Mouse (Mus musculus): ENCODE data around the gene Fabp3.

Gene Fabp3

DNA sequence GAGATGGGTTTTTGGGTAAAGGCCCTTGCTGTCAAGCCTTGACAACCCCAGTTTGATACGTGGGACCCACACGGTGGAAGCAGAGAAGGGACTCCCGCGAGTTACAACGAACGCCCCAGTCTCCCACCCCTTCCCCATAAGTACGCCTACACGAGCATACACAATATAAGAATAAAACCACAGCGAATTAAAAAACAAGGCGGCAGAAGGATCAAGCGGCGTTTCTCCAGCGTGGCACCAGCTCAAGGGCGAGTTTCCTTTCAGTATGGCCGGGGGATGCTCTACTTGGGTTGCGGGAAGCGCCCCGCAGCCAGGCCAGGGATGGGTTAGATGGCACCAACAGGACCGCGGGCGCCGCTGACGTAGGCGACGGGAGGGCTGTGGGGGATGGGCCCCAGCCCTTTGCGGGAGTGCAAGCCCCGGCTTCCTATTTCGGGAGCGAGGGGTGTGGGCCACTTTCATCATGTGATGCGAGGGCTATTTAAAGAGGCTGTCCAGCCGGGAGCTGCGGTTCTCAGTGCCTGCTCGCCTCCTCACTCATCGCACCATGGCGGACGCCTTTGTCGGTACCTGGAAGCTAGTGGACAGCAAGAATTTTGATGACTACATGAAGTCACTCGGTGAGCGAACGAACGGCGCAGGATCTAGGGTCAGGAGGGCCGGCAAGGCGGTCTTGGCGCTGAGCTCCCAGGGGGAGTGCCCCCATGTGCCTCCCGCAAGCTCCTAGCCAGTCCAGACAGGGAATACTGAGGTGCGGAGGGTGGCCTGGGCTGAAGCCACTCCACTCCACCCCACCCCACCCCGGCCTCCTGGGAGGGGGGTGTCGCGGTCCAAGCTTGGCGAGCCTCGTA lies at the start of gene Fabp3, which contains the start of gene Gm10570:
TSS of gene Fabp3 (plus strand) at position 365 of the 851 bp plus-strand sequence.
TSS of gene Gm10570 (minus strand) at position 444 of the 851 bp plus-strand sequence.
- peak; percentile 20 to 41 for DNase-seq

DNA sequence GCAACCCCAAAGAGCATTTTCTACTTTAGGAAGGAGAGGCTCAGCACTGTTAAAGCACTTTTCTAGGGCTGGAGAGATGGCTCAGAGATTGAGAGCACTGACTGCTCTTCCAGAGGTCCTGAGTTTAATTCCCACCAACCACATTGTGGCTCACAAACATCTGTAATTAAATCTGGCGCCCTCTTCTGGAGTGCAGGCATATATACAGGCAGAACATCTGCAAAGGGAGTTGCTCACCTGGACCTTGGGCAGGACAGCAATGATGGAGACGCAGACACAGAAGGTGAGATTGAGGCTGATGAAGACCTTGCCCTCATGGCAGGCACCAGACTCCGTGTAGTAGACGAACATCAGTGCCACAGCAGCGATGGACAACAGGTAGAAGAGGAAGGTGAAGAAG lies 48.0 kb upstream of the Fabp3 start:
- no peak for DNase-seq

DNA sequence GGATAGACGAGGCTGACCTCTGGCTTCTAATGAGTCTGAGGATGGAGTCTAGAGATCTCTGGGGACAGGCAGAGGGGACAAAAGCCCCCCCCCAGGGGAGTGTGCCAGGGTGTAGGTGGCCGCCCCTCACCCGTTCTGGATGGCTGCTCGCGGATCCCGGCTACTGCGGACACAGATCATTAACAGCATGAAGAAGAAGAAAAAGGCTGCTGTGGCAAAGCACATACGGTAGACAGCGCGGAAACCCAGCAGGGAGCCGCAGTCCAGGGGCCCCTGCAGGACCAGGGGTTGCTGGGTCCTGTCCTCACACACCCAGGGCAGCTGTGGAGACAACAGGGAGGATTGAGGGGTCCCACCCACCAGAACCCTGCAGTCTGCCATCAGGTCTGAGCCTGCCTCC lies 44.3 kb upstream of the Fabp3 start:
- DNase-seq = no peak

DNA sequence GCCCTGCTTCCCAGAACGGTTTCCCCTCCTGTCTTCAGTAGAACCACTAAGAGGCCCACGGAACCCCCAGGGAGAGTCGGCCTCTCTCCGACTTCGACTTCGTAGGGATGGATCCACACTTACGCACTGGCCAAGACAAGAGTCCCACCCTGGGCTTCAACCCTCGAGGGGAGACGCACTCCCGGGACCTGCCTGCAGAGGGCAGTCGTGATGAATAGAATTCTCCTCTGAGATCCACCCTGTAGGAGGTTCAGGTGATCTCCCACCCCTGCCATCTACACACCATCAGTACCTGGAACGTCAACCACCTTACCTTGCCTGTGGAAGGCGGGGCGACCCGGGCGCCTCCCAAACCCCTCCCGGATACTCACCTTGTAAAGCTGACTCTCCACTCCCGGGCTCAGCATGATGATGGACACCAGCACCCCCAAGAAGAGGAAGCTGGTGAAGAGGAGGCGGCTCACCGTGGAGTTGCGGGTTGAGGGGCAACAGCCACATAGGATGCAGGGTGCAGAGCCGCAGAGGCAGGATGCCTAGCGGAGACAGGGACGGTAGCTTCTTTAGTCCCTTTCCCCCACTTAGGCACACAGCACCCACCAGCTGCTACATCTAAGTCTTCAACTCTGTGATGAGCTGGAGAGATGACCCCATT lies 43.6 kb upstream of the Fabp3 start:
- DNase-seq = peak; percentile 49 to 51

DNA sequence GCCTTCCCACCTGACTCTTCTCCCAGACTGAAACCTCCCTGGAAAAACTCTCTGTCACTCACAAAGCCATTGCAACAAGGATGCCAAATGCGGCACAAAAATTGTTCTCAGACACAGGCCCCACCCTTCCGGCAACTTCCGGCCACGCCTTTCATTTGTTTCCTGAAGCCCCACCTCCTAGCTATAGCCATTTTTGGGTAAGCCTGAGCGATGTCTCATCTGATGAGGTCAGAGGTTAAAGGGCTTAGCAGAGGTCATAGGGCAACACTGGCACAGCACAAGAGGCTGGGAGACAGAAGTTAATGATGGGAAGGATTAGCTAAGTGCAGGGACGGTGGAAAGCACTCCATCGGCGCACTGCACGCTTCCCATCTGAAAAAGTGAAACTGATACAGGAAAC lies 41.8 kb upstream of the Fabp3 start:
- peak; percentile 11 to 29 for DNase-seq

DNA sequence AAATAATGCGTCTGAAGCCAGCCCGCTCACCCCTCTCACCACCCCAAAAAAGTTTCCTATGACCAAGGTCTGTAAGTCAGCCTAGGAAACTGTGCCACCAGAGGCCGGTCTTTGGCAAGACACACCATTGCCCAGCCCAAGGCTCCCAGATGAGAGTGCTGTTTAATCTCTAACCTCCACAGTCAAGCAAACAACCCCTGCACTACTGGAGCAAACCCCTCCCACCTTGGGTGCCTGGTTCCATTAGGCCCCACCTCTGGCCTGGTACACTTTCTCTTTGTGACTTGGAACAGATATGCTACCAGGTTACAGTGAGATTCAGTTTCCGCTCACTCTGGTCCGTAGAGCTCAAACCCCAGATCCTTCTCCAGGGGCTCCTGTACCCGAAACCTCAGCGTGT lies 41.3 kb upstream of the Fabp3 start:
- peak; percentile 21 to 62 for DNase-seq

DNA sequence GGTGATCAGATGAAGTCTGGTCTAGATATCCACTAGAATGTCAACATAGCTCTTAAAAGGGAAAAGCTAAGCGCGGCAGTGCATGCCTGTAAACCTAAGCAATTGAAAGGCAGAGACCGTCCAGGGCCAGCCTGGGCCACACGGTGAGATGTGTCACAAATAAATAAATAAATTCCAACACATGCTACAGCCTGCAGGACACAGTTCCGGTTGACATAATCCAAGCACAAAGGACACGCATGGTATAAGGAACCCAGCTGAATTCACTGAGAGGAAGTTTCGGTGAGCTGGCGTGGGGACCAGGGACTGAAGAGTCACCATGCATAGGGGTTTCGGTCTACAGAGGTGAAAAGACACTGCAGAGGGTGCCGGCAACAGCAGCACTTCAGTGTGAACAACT lies 39.7 kb upstream of the Fabp3 start:
- DNase-seq = no peak

DNA sequence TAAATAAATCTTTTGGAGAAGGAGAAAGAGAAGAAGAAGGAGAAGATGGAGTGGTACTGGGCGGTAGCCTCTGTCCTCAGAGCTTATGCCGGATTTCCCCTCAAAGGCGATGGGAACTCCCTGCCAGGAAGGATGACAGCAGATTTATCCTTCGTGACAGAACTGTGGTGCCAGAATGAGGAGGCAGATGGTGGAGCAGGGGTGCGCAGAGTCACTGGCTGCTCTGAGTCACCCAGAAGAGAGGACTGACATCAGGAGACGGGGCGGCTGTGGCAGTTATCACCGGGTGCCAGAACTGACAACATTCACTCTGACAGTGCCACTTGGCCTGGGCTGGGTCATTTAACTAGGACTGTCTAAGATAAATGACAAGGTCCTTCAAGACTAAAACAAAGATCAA lies 38.3 kb upstream of the Fabp3 start:
- DNase-seq = no peak

DNA sequence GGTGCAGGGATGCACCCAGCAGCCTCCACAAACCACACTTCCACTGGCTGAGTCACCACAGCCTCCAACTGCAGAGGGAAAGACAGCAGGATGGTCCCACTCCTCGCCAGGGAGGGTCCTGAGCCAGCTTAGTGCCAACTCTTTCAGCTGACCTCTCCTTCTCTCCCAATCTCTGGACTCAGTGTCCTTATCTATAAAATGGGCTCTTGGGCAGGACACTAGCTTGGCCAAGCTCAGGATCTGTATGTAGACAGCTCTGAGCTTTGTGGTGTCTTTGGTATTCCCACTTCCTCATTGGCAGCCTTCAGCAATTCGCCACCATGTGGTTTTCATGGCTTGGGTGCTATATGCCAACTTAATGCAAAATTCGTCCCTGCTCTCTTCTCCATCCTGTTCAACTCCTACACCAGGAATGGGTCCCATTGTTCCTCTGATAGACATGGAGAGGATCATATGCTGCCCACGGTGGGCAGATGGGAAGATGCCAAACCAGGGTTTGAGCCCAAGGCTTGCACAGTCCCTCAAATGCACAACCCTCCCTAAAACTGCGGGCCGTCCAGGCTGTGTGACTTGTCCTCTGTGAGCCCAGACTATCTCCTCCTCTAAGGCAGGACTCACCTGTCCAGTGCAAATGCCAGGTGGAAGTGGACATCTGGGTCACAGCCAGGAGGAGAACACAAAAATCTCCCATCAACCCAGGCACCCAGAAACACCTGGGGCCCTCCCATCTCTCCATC lies 37.6 kb upstream of the Fabp3 start:
- DNase-seq = no peak

DNA sequence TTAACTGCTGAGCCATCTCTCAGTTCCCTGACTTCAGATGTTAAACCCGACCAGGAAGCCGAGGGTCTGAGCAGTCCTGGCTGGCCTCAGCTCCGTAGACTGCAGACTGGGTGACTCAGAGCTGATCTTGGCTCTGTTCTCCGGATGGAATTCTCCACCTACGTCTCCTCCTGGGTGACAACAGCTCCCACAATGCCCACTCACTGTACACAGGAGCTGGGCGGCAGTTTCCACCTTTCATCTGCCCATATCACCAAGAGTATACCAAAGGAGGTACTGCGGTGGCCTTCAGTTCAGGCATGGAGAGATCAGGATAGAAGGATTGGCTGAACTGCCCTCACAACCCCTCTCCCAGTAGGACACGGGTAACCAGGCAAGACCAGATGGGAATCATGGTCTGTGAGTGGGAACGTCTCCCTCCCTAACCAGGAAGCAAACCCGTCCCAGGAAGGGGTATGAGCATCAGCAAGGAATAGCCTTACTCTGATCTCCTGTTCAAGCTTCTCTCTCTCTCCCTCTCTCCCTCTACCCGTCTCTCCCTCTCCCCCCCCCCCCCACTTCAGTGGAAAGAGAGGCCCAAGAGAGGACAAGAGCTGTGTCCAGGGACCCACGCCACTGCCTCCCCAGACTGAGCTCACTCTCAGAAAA lies 34.6 kb upstream of the Fabp3 start:
- no peak for DNase-seq

DNA sequence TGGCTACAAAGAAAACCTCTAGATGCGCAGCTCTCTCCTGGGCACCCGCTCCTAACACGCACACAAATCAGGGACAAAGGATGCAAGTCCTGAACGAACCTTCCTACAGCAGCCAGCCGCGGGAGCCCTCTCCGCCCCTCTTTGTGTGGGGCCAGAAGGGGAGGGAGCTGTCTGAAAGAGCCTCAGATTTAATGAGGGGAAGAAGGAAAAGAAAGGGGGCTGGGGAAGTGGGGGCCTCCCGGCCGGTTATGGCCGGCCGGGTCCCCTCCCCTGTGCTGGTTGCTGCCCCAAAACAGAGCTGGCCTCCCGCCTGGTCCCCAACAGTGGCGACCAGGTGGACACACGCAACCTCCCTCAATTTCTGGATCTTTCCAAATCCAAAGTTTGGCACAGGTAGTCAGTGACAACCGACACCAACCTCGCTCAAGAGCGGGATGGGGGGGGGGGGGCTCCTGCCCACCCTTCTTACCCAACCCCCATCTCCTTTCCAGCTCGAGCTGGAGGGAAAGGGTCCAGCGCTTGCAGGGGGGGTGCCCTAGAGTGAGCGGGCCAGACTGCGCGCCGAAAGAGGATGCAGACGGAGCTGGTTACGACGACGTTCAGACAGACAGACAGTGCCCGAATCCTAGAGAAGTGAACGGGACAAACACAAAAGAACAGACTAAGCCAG lies 33.9 kb upstream of the Fabp3 start:
- DNase-seq = no peak

DNA sequence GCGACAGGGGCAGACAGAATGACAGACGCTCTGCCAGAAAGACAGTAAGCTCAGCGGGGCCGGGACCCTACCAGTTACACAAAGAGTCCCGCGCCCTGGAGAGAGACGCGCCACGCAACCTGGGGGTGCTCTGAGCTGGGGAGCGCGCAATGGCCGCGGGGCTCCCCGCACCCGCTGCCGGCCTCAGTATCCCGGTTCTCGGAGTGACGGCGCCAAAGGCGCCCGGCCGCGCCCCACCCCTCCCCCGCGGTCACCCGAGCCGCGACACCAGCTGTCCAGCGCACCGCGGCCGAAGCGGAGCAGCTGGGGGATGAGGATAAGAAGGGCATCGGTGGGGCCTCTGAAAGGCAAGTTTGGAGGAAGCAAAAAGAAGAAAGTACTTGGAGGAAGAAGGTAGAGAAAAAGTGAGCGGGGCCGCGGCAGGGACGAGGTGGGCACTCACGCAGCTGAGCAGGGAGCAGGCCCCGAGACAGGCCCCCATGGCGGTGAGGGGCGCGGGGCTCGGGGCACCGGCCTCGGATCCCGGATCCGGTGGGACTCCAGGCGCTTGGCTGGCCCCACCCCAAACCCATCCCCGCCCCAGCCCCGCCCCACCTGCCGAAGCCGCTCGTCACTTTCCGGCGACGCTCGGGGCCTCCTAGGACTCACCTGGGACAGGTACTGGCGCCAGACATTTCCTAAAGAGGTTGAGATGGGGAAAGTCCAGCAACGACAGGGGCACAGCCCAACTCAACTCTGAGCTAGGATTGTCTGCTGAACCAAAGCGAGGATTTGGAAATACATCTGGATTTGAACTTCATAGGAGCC lies 33.2 kb upstream of the Fabp3 start:
- DNase-seq = peak; percentile 26 to 48

DNA sequence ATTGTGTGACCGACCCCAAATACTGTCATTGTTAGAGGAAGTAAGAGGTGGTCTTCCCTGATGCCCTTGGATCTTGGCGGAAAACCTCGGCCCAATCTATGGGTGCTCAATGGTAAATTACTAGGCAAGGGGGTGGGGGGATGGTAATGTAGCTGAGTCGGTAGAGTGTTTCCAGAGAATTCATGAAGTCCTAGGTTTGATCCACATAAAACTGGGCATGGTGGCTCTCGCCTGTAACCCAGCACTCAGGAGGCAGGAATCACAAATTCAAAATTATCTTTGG lies 32.6 kb upstream of the Fabp3 start:
- DNase-seq = no peak

DNA sequence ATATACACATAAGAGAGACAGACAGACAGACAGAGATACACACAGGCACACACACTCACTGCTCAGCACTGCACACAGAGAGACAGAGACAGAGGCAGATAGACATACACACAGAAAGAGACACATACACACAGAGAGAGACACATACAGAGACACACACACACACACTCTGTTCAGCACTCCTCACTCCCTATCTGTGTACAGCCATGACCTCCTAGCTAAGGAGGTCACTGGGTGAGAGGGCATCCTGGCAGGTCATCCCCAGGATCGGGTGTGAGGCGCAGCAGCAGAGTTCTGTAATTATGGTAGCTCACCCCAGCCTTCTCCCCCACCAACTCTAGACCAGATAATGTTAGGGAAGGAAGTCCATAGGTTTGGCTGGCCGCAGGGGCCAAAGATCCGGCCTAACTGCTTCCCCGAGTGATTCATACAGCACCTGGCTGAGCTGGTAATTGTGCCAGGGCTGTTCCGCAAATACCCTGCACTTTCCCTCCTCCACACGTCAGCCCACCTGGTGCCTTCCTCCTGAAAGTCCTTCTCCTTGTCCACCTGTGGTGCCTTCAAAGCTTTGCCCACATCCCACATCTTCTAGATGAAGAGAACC lies 31.7 kb upstream of the Fabp3 start:
- DNase-seq = no peak

DNA sequence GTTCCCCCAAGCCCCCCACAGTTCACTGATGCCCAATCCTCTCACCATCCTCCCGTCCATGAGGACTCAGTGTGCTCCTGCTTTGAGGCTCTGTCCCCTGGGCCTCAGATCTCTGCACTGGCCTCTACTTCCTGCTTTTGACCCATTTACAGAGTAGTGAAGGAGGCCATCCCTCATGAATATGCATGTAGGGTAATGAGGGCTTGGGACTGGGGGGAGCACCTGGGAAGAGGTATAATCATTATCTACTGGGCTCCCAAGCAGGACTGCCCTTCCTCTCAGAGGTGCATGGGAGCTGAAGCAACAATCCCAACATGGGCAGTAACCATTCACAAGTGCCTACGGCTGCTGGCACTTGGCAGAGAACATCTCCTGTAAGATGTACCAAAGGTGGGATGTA lies 29.3 kb upstream of the Fabp3 start, which contains the start of gene Serinc2:
TSS of gene Serinc2 (minus strand) at position 101 of the 400 bp plus-strand sequence.
- no peak for DNase-seq

DNA sequence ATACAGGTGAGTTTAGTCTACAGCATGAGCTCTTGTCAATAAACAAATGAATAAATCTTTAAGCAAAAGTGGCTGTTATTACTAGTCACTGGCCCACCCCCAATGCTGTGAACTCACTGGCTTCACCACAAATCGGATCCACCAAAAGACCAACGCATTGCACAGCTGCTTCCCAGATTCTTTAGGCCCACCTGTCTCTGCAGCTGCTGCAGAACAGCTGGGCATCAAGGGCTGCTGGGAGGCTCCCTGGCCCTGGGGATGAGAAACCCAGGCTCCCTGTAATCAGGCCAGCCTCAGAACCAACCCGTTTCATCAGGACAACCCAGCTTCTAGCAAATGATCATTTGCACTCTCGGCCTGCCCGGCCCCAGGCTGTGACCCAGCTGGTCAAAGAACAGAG lies 25.5 kb upstream of the Fabp3 start:
- no peak for DNase-seq

DNA sequence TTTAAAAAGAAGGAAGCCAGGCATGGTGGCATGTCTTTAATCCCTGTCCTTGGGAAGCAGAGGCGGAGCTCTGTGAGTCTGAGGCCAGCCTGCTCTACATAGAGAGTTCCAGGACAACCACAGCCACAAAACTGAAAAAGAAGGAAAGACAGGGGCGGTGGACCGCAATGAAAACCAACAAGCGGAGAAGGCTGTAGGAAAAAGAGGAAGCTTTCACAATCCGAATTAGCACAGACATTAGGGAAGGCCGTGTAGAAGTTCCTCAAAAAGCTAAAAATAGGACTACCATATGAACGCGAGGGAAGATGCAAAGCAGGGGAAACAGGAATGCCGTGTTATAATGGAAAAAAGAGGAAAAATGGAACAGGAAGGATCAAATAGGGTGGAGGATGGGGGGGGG lies 24.6 kb upstream of the Fabp3 start:
- no peak for DNase-seq

DNA sequence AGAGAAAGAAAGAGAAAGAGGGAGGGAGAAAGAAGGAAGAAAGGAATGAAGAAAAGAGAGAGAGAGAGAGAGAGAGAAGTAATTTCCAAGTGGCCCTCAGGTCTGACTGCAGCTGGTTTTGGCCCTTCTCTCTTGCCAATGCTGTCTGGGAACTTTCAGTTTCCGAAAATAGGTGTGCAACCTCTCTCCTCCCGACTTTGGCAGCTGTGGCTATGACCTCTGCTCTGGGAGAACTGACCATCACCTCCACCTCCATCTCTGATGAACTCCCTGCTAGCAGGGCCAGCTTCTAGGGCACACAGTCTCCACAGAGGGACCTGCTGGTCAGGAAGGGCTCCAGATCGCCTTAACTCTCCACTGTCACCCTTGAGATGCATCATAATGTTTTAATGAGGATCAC lies 21.9 kb upstream of the Fabp3 start:
- no peak for DNase-seq

DNA sequence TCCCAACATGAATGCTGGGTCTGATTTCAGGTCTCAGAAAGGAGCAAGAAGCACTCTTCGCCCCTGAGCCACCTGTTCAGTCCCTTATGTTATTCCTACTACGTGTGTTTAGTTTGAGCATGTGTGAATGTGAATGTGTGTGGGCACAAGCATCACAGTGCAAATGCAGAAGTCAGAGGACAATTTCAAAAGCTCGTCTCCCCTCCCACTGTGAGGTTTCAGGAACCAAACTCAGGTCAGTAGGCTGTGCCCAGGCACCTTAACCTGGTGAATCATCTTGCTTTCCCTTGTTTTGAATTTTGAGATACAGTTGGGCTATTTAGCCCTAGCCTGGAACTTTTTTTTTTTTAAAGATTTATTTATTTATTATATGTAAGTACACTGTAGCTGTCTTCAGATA lies 18.6 kb upstream of the Fabp3 start:
- DNase-seq = no peak

DNA sequence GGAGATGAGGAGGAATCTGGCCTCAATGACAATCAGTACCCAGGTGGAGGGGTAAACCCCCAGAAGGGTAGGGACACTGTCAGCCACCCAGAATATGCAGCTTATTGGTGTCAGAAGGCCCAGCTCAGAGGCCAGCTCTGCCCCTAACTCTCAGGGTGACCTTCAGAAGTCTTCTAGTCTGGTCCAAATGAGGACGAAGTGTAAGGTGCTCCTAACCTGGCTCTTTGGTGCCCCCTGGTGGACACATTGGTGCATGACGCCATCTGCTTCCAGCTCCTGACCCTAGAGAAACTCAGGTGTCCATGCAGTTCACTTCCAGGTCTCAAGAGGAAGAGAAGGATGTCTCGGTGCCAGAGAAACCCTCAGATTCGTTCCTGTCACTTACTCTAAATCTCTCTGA lies 16.1 kb upstream of the Fabp3 start:
- peak; percentile 59 to 69 for DNase-seq

DNA sequence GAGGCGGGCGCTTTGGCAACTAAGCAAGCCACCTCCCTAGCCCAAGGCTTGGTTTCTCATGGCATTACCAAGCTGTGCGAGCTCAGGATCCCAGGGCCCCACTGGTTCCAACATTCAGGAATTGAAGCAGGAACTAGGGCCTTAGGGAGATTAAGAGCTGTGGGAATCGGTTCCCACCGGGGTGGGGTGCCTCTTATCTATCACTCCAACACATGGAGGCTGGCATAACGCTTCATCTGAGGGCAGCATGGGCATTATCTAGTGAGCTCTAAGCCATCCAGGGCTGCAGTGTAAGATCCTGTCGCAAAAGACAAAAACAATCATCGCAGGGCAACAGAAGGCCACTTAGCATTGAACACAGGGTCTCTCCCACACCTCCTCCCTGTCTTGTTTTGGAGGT lies 13.9 kb upstream of the Fabp3 start:
- no peak for DNase-seq

Data from lung, adult 18-20 months (tissue).